Mouse (Mus musculus) forebrain, postnatal 0 days (tissue): ENCODE results near the gene Olfr1313. TPM values are rescaled to one million over a fixed set of nuclear protein-coding genes. Genes with fewer than 3 reads are reported as not detected.
"Not testable (repeated sequence)": the region's sequence is repeated elsewhere in the genome, so short reads cannot be mapped to it uniquely, and the experiment has no call there.

Experiments
- ATAC-seq: fragments of 200-750 bp; cut with Nextera tagmentation; 2 replicates; pipeline ENCODE4 v1.8.0; 2017; ENCODE audit warnings: mild to moderate bottlenecking, moderate library complexity
- DNase-seq: peaks from one replicate; pipeline ENCODE4 v3.0.0-alpha.2; 2015
- H3K27ac ChIP-seq: fragments of 300-500 bp; sonication (generic); 2 replicates; pipeline ENCODE4 v1.5.1; 2014; ENCODE audit warnings: low read depth, mild to moderate bottlenecking, antibody characterized with exemption, low read length, moderate library complexity, mixed read lengths
- H3K27me3 ChIP-seq: fragments of 300-500 bp; sonication (generic); 2 replicates; pipeline ENCODE4 v1.6.1; 2014; ENCODE audit warnings: mild to moderate bottlenecking, low read length, mixed read lengths; ENCODE audit not compliant: insufficient read depth
- H3K36me3 ChIP-seq: fragments of 300-500 bp; sonication (generic); 2 replicates; pipeline ENCODE4 v1.6.1; 2014; ENCODE audit warnings: mild to moderate bottlenecking, moderate library complexity; ENCODE audit not compliant: insufficient read depth
- H3K4me1 ChIP-seq: fragments of 300-500 bp; sonication (generic); 2 replicates; pipeline ENCODE4 v1.6.1; 2014; ENCODE audit warnings: antibody characterized with exemption; ENCODE audit not compliant: insufficient read depth
- H3K4me2 ChIP-seq: fragments of 300-500 bp; sonication (generic); 2 replicates; pipeline ENCODE4 v1.6.1; 2014; ENCODE audit warnings: low read depth, mild to moderate bottlenecking, moderate library complexity
- H3K4me3 ChIP-seq: fragments of 300-500 bp; sonication (generic); 2 replicates; pipeline ENCODE4 v1.5.1; 2014; ENCODE audit warnings: low read depth, low read length, mixed read lengths
- H3K9ac ChIP-seq: fragments of 300-500 bp; sonication (generic); 2 replicates; pipeline ENCODE4 v1.6.1; 2014; ENCODE audit warnings: mild to moderate bottlenecking
- H3K9me3 ChIP-seq: fragments of 300-500 bp; sonication (generic); 2 replicates; pipeline ENCODE4 v1.6.1; 2016; ENCODE audit warnings: low read length
- CTCF ChIP-seq: sonication (generic); IDR thresholded peaks from 2 replicates; pipeline ENCODE4 v1.5.1; 2016; ENCODE audit warnings: antibody characterized with exemption, control low read depth, low read depth
- WGBS: fragments of 180-500 bp; shearing (Covaris S2); extraction: QIAGEN DNeasy Blood & Tissue Kit; methylation state at CpG from one replicate; pipeline ENCODE4 v1.1.7; 2014; 5-methylcytosine and 5-hydroxymethylcytosine counted together
- polyA plus RNA-seq: library from polyadenylated mRNA; unstranded; fragments of >200 nt; fragmentation: Nextera tagmentation; extraction: Ambion mirVana; gene quantifications from 2 replicates; pipeline ENCODE4 v1.2.1, GENCODE M21; 2015
- total RNA-seq: library from RNA; depleted of rRNA; stranded (reverse); fragments of >200 nt; gene quantifications from 2 replicates; pipeline ENCODE4 v1.2.3, GENCODE M21; 2014; rRNA removed

Gene Olfr1313
- not detected in 2 replicates for total RNA-seq
- polyA plus RNA-seq = not detected in 2 replicates

DNA sequence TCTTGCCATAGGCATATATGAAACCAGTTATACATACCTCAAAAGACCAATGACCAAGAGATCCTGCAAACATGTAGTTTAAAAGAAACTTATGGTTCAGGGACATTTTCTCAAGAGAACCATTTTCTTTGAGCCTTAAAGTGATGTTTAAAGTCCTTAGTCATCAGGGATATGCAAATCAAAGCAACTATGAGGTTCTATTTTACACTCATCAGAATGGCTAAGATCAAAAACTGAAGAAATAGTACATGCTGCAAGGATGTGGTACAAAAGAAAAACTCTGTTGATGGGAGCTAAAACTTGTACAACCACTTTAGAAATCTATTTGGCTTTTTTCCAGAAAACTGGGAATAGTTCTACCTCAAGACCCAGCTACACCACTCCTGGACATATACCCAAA is at the start of gene Olfr1313:
Olfr1313 (minus strand) TSS at position 101 of the 400 bp plus-strand sequence.
- Histone ChIP-seq H3K4me1 (no peaks in the 10 kb centered on the region), H3K36me3 (no peaks in the 10 kb centered on the region), H3K9me3 (no peaks in the 10 kb centered on the region), H3K27me3 (no peaks in the 10 kb centered on the region), H3K4me3 (no peak within 1 kb of the TSS), H3K27ac (no peak within 1 kb of the TSS), H3K4me2 (no peak within 1 kb of the TSS), H3K9ac (no peak within 1 kb of the TSS)
- DNase-seq = no peak
- TF ChIP-seq CTCF = no peak
- no peak for ATAC-seq

DNA sequence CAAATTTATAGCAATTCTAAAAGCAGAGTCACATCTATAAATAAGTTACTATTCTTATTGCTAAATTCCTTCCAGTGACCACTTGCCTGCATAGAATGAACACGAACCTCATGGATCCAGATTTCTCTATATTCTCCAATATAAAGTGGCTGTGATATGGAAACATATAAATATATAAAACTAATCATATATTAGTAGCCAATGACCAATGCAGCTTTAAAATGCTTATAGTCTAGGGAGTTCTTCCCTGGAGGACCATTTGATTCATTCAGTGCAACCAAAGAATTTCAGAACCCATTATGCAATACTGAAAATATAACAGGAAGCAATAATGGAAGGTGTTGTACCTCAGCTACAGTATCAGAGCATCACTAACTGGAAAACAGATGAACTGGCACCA is 37.7 kb upstream of the Olfr1313 start, which contains the start of gene Olfr1315-ps1:
Olfr1315-ps1 (minus strand) TSS at position 101 of the 400 bp plus-strand sequence.
- Histone ChIP-seq H3K9me3 (no peaks in the 10 kb centered on the region), H3K4me1 (no peaks in the 10 kb centered on the region), H3K9ac (no peak within 1 kb of the TSS), H3K27me3 (no peaks in the 10 kb centered on the region), H3K27ac (no peak within 1 kb of the TSS), H3K4me2 (no peak within 1 kb of the TSS), H3K4me3 (no peak within 1 kb of the TSS), H3K36me3 (no peaks in the 10 kb centered on the region)
- TF ChIP-seq CTCF = no peak
- ATAC-seq (no peak), DNase-seq (no peak)
- 73% methylated on average over 1 of the region's 1 CpGs for WGBS

DNA sequence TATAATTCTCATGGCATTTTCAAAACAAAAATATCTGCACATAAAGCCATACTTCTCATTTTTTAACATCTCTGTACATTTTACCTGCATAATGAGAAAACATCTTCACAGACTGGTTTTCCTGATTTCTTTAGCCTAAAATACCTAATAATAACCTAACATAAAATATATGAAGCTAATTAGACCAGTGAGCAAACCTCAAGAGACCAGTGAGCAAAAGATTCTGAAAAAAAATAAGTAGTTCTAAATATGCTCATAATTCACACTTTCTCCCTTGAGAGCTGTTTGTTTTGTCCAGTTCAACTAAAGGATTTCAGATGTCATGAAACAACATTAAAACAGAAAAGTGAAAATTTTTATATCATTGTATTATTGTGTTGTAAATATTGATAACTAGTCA is 19.0 kb upstream of the Olfr1313 start, which contains the start of gene Olfr1314:
Olfr1314 (minus strand) TSS at position 101 of the 400 bp plus-strand sequence.
- Histone ChIP-seq H3K36me3 (no peaks in the 10 kb centered on the region), H3K9me3 (no peaks in the 10 kb centered on the region)

DNA sequence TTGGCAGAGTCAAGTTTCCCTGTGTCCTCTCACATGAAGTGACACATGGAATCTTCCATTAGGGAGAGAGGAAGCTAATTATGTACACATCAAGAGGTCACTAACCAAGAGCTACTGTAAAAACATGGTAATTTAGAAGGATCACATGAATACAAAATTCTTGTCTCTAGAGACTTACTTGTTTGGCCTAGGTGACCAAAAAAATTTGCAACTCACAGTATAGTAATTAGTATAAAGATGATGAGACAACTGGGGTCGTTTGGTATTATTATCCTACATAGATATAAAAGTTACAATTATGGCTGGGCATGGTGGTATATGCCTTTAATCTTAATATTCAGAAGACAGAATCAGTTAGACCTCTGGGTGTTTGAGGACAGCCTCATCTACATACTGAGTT is 27.5 kb downstream of the Olfr1313 start, which contains the start of gene Olfr1312:
Olfr1312 (minus strand) TSS at position 101 of the 400 bp plus-strand sequence.
- no peaks in the 10 kb centered on the region for H3K4me1 ChIP-seq
- no peak for ATAC-seq
- no peak within 1 kb of the TSS for H3K4me2 ChIP-seq

More for the DNA sequence above, 19.0 kb upstream of the Olfr1313 start, which contains the start of gene Olfr1314:
- no peaks in the 10 kb centered on the region for H3K27me3 ChIP-seq
- H3K9ac ChIP-seq = no peak within 1 kb of the TSS
- H3K27ac ChIP-seq = no peak within 1 kb of the TSS
- no peaks in the 10 kb centered on the region for H3K4me1 ChIP-seq
- no peak within 1 kb of the TSS for H3K4me3 ChIP-seq
- no peak for TF ChIP-seq CTCF
- ATAC-seq (no peak), DNase-seq (no peak)
- no peak within 1 kb of the TSS for H3K4me2 ChIP-seq

DNA sequence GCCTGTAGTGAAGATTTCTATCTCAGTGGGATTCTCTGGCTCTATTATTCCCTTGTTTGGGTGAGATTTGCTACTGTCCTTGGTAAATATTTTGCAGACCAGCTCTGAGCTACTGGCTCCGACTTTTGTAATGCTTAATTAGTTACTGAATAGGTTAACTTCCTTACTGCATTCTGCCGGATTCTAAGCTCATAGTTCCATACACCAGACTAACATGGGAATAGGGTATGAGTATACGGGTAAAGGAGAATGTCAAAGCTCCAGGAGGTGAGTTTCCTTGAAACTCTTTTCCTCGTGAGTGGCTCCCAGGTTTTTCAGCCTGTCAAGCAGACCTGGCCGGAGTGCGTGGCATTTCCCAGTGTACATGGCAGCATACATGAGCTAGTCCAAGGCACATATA is 50.7 kb downstream of the Olfr1313 start:
- not testable (repeated sequence) for H3K36me3 ChIP-seq, H3K4me3 ChIP-seq, DNase-seq, H3K9ac ChIP-seq, ATAC-seq, H3K9me3 ChIP-seq, H3K4me2 ChIP-seq, H3K27me3 ChIP-seq, H3K27ac ChIP-seq, H3K4me1 ChIP-seq
- 52% methylated on average over 6 of the region's 6 CpGs for WGBS

More for the DNA sequence above, 27.5 kb downstream of the Olfr1313 start, which contains the start of gene Olfr1312:
- no peak for DNase-seq
- H3K4me3 ChIP-seq = no peak within 1 kb of the TSS
- 23% methylated on average over 1 of the region's 1 CpGs for WGBS
- H3K9ac ChIP-seq = no peak within 1 kb of the TSS
- H3K9me3 ChIP-seq = no peaks in the 10 kb centered on the region
- H3K36me3 ChIP-seq = no peaks in the 10 kb centered on the region
- H3K27ac ChIP-seq = no peak within 1 kb of the TSS
- no peak for TF ChIP-seq CTCF
- no peaks in the 10 kb centered on the region for H3K27me3 ChIP-seq

DNA sequence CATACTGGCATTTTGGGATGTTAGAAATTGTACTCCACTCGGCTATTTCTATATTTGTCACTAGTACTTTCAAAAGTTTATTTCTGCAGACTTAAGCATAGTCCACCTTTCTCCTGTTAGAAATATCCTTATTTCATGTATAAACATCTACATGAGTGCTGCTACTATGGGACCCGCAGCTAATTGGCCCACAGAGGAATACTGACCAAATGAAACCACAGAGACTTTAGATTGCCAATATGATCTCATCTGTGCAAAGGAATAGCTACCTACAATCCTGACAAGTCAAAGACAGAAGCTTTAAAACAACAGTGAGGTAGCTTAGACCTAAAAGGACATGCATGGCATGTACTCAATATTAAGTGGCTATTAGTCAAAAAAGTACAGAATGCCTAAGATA is 53.3 kb downstream of the Olfr1313 start, which contains the start of gene Olfr1311:
Olfr1311 (minus strand) TSS at position 101 of the 400 bp plus-strand sequence.
- Histone ChIP-seq H3K27ac (no peak within 1 kb of the TSS), H3K4me2 (no peak within 1 kb of the TSS), H3K36me3 (no peaks in the 10 kb centered on the region), H3K27me3 (no peaks in the 10 kb centered on the region), H3K4me3 (no peak within 1 kb of the TSS), H3K9me3 (no peaks in the 10 kb centered on the region), H3K4me1 (no peaks in the 10 kb centered on the region), H3K9ac (no peak within 1 kb of the TSS)
- DNase-seq (no peak), ATAC-seq (no peak)
- WGBS = 95% methylated on average over 2 of the region's 2 CpGs
- TF ChIP-seq CTCF = no peak

Other genes with a start within 250 kb of the Olfr1313 start
- not detected in 2 replicates for gene Olfr1305, start 200.7 kb downstream of the Olfr1313 start, total RNA-seq
- not detected in 2 replicates for gene Olfr1305, start 200.7 kb downstream of the Olfr1313 start, polyA plus RNA-seq
- gene Olfr1306, start 161.6 kb downstream of the Olfr1313 start, total RNA-seq = not detected in 2 replicates
- not detected in 2 replicates for gene Olfr1306, start 161.6 kb downstream of the Olfr1313 start, polyA plus RNA-seq
- not detected in 2 replicates for gene Olfr1307, start 128.4 kb downstream of the Olfr1313 start, total RNA-seq
- 0.01 TPM in 1 of 2 replicates, not detected in the other for gene Olfr1307, start 128.4 kb downstream of the Olfr1313 start, polyA plus RNA-seq
- not detected in 2 replicates for gene Olfr1308, start 112.9 kb downstream of the Olfr1313 start, total RNA-seq
- gene Olfr1308, start 112.9 kb downstream of the Olfr1313 start, polyA plus RNA-seq = not detected in 2 replicates
- gene Olfr1309, start 87.6 kb downstream of the Olfr1313 start, total RNA-seq = not detected in 2 replicates
- gene Olfr1309, start 87.6 kb downstream of the Olfr1313 start, polyA plus RNA-seq = not detected in 2 replicates
- not detected in 2 replicates for gene Olfr1310, start 65.1 kb downstream of the Olfr1313 start, total RNA-seq
- gene Olfr1310, start 65.1 kb downstream of the Olfr1313 start, polyA plus RNA-seq = not detected in 2 replicates
- not detected in 2 replicates for gene Olfr1311, start 53.4 kb downstream of the Olfr1313 start, total RNA-seq
- gene Olfr1311, start 53.4 kb downstream of the Olfr1313 start, polyA plus RNA-seq = not detected in 2 replicates
- gene Olfr1312, start 27.6 kb downstream of the Olfr1313 start, total RNA-seq = not detected in 2 replicates
- not detected in 2 replicates for gene Olfr1312, start 27.6 kb downstream of the Olfr1313 start, polyA plus RNA-seq
- gene Olfr1314, start 18.9 kb upstream of the Olfr1313 start, total RNA-seq = not detected in 2 replicates
- not detected in 2 replicates for gene Olfr1314, start 18.9 kb upstream of the Olfr1313 start, polyA plus RNA-seq
- not detected in 2 replicates for gene Olfr1315-ps1, start 37.6 kb upstream of the Olfr1313 start, total RNA-seq
- not detected in 2 replicates for gene Olfr1315-ps1, start 37.6 kb upstream of the Olfr1313 start, polyA plus RNA-seq
- not detected in 2 replicates for gene Olfr1316, start 57.1 kb upstream of the Olfr1313 start, total RNA-seq
- gene Olfr1316, start 57.1 kb upstream of the Olfr1313 start, polyA plus RNA-seq = not detected in 2 replicates
- gene Olfr1317, start 62.5 kb upstream of the Olfr1313 start, total RNA-seq = not detected in 2 replicates
- gene Olfr1317, start 62.5 kb upstream of the Olfr1313 start, polyA plus RNA-seq = not detected in 2 replicates
- gene Olfr1318, start 76.4 kb upstream of the Olfr1313 start, total RNA-seq = not detected in 2 replicates
- 0.05 TPM in 1 of 2 replicates, not detected in the other for gene Olfr1318, start 76.4 kb upstream of the Olfr1313 start, polyA plus RNA-seq
- 23.9 and 27.6 TPM in 2 replicates for gene Lpcat4, start 161.6 kb upstream of the Olfr1313 start, total RNA-seq
- 12.8 and 17.3 TPM in 2 replicates for gene Lpcat4, start 161.6 kb upstream of the Olfr1313 start, polyA plus RNA-seq
- not detected in 2 replicates for gene Nutm1, start 181.4 kb upstream of the Olfr1313 start, total RNA-seq
- 0.08 and 0.09 TPM in 2 replicates for gene Nutm1, start 181.4 kb upstream of the Olfr1313 start, polyA plus RNA-seq
- gene Nop10, start 184.1 kb upstream of the Olfr1313 start, total RNA-seq = 95.1 and 120 TPM in 2 replicates
- gene Nop10, start 184.1 kb upstream of the Olfr1313 start, polyA plus RNA-seq = 160 and 215 TPM in 2 replicates
- 54.4 and 69.3 TPM in 2 replicates for gene Slc12a6, start 188.0 kb upstream of the Olfr1313 start, total RNA-seq
- gene Slc12a6, start 188.0 kb upstream of the Olfr1313 start, polyA plus RNA-seq = 7.8 and 10.6 TPM in 2 replicates
- 1.9 and 2.9 TPM in 2 replicates for gene Gm21985, start 188.5 kb upstream of the Olfr1313 start, total RNA-seq
- gene Gm21985, start 188.5 kb upstream of the Olfr1313 start, polyA plus RNA-seq = not detected in 2 replicates